Mouse (Mus musculus): ENCODE data around the gene Taf4.

DNA sequence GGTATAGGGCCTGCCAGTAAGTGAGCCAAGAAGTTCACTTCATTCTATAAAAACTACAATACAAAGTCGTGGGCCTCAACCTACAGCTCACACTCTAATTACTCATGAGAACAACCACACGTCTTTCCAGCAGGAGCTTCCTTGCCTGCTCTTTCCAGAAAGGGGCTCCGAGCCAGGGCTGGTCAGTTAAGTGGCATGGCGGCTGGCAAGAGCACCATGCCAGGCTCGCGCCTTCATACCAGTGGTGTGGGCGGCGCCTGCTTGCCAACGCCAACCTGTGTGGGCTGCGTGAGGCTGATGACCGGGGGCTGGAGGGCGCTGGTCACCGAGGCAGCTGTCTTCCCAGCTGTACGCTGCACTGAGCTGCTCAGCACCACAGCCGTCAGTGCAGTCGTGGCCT, 44.7 kb downstream of the Taf4 start:
- TF ChIP-seq CTCF (IDR thresholded peaks at IDR 0.05; ENCODE audit: low read depth, low read length) (no peak), POLR2A (IDR thresholded peaks at IDR 0.05; ENCODE audit: insufficient read depth, low read length) (no peak)

Measured in ES-Bruce4 (cell line).